Mouse (Mus musculus): ENCODE measurements around the gene Lrrc58.

- no peak for TF ChIP-seq CTCF (IDR thresholded peaks at IDR 0.05; ENCODE audit: low read depth)
- TF ChIP-seq EP300 (optimal IDR thresholded peaks at IDR 0.05): no peak
Measured at GRCm38 (mm10) chr16:37929006-37929405, 60.8 kb downstream of the Lrrc58 start.
